Mouse (Mus musculus): Measurements from ENCODE around the gene Ankrd27. TPM values are rescaled to one million over a fixed set of nuclear protein-coding genes. Genes with fewer than 3 reads are reported as not detected.
"Not testable (repeated sequence)": the region's sequence is repeated elsewhere in the genome, so short reads cannot be mapped to it uniquely, and the experiment has no call there.

Gene Ankrd27
- total RNA-seq (2017): 42.0 and 50.0 TPM in 2 replicates

DNA sequence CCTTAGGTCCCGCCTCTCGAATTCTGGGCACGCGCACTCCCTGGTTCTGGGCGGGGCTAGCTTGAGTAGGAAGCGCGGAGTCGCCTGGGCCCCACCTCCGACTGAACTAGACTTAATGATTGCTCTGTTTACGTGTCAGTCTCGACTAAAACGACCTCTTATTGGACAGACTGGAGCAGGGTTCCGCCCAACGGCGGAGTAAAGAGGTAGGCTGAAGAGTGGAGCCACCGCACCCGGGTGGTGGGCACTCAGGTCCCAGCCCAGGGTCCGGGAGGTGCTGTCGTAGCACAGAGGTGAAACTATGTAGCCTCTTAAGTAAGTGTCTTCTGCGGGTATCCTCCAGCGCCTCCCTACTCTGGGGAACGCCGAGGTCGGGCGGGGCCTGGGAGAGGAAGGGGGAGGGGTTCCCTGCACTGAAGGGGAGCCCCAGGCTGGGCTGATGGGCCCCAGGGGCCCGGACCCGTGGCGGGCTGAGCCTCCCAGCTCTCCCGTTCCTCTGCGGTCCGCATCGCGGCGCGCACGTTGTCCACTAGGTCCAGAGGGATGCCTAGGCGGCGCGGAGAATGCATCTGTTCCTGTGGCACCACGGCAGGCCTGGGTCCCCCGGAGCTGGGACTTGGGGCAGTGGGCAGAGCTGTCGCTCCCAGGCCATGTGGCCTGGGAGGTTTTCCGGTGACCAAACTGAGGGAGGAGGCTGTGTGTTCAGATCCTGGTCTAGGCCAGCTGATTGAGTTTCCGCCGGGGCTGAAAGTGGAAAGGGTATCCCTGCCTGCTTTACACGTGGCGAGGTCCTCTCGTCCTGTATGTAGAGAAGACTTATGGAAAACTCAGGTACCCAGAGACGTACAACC, at the start of gene Ankrd27:
TSS of gene Ankrd27 (plus strand) at position 190 of the 851 bp plus-strand sequence.
- peak; percentile 81 for ATAC-seq (replicated peaks; ENCODE audit: low read depth, poor library complexity, severe bottlenecking)

- no peak for ATAC-seq (replicated peaks; ENCODE audit: low read depth, poor library complexity, severe bottlenecking)
These were observed 48.5 kb upstream of the Ankrd27 start, which contains the start of gene Tdrd12 for GRCm38 (mm10) chr7:35537562-35537961. Tdrd12 (minus strand) TSS chr7:35537745.

DNA sequence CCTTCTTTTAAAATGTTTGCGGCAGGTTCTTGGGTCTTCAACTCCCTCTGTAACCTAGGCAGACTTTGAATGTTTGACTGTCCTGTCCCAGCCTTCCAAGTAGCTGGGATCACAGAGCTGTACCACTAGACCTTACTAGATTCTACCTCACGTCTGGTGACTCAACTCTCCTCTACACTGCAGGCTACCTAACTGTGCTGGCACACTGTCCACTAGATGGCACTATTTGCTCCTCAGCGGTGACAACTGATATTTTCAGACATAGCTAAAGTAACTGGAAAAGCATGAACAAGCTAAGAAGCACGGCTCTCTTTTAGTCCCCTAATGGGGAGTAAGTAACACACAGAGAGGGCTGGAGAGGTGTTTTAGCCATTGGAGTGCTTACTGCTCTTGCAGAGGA, 40.2 kb upstream of the Ankrd27 start:
- peak; percentile 95 for ATAC-seq (replicated peaks; ENCODE audit: low read depth, poor library complexity, severe bottlenecking)

- no peak for ATAC-seq (replicated peaks; ENCODE audit: low read depth, poor library complexity, severe bottlenecking)
These were observed 32.1 kb upstream of the Ankrd27 start for GRCm38 (mm10) chr7:35553751-35554604.

- peak; percentile 11 for ATAC-seq (replicated peaks; ENCODE audit: low read depth, poor library complexity, severe bottlenecking)
These were observed 31.4 kb upstream of the Ankrd27 start for GRCm38 (mm10) chr7:35554605-35555175.

GRCm38 (mm10) chr7:35555224-35556204, 30.5 kb upstream of the Ankrd27 start:
- peak; percentile 59 for ATAC-seq (replicated peaks; ENCODE audit: low read depth, poor library complexity, severe bottlenecking)

DNA sequence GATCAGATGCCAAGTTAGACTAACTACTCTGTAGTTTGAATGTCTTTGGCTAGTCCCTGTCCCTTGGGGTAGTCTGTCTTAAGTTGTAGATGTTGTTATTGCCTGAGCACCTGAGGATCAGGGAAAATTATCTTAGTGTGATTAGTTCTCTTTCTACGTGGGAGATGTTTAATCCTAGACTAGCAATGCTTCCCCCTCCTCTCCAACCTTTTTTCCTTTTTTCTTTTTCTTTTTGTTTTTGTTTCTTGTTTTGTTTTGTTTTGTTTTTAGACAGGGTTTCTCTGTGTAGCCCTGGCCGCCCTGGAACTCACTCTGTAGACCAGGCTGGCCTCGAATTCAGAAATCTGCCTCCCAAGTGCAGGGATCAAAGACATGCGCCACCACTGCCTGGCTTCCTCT, 29.8 kb upstream of the Ankrd27 start, which contains the start of gene Nudt19:
TSS of gene Nudt19 (minus strand) at position 100 of the 399 bp plus-strand sequence.
- ATAC-seq (replicated peaks; ENCODE audit: low read depth, poor library complexity, severe bottlenecking): no peak

GRCm38 (mm10) chr7:35556905-35557304, 29.1 kb upstream of the Ankrd27 start:
- no peak for ATAC-seq (replicated peaks; ENCODE audit: low read depth, poor library complexity, severe bottlenecking)

GRCm38 (mm10) chr7:35557577-35557976, 28.5 kb upstream of the Ankrd27 start:
- peak; percentile 56 for ATAC-seq (replicated peaks; ENCODE audit: low read depth, poor library complexity, severe bottlenecking)

DNA sequence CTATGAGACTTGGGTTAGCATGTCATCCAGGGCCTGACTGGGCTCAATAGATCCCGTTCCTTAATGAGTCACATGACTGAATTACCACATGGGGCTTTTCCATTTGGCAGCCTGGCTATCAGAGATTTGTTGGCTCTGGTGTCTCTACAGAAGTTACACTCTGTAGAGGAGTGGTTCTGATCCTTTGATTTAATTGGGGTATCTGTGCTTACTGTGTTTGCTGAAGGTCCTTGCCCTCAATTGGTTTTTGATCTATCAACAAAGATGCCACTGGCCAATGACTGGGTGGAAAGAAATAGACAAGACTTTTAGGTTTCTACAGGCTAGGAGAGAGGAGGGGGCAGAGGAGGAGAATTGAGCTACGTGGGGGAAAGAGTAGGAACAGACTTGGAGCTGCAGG, 27.4 kb upstream of the Ankrd27 start:
- no peak for ATAC-seq (replicated peaks; ENCODE audit: low read depth, poor library complexity, severe bottlenecking)

DNA sequence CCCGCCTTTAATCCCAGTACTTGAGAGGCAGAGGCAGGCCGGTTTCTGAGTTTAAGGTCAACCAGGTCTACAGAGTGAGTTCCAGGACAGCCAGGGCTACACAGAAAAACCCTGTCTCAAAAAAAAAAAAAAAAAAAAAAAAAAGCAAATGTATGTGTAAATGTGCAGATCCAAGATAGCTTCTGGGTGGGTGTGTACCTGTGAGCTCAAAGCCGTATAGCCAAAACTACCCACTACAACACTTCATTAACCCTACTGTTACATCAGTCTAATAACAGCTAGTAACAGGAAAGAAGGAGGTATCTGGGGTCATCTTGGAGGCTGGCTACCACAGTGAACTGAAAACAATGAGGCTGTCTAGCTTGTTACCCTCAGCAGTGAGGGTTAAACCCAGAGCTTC, 26.2 kb upstream of the Ankrd27 start:
- ATAC-seq (replicated peaks; ENCODE audit: low read depth, poor library complexity, severe bottlenecking): peak; percentile 15; the same call in 1 of the 2 replicates

GRCm38 (mm10) chr7:35563071-35563470, 23.0 kb upstream of the Ankrd27 start:
- ATAC-seq (replicated peaks; ENCODE audit: low read depth, poor library complexity, severe bottlenecking): no peak

DNA sequence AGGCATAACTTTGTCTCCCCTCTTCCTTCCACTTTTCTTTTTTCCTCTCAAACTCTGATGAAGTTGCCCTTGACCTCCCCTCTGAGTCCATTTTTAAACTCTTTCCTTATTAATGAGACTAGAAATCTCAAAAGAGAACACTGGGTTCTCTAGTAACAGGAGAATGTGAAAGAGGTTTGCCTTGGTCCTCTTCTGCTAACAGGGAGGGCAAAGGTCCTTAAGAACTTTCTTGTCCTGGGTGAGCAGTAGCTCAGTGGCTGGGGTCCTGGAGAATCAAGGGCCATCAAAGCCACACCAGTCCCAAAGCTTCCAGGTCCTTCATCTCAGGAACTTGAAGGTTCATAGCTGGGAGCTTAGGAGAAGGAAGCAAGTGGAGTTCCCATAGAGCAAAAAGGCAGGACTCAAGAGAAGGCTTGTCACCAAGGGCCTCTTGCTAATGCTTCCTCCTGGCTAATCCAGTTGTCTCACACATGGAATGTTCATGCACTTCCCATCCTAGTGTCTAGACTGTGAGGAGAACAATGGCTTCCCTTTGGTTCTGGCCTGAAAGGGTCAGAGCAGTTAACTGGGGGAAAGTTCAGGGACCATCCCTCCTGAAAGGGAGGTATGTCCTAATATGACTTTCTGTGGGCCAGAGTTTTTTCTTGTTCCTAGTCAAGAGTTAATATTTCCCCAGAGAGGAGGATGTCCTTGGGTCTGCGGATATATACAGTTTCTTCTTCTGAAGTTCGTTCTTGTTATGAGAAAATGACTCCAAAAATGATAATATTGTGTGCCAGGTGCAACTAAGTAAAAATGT, 21.8 kb upstream of the Ankrd27 start:
- no peak for ATAC-seq (replicated peaks; ENCODE audit: low read depth, poor library complexity, severe bottlenecking)

DNA sequence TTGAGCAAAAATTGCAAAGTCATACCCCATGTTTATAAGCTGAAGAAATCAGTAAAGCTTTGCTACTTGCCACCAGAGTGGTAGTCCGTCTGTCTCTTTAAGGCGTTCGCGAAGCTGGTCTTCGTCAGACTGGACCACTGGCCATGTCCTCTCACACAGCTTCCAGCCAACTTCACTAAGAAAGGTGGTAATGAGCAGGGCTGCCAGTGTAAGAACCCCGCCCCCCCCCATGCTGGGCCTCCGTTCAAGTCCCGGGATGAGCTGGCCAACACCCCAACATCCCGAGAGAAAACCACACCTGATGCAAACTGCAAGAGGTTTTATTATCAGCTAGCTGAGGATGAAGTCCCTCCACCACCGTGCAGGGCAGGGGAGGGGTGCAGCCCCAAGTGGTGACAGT, 21.2 kb upstream of the Ankrd27 start:
- ATAC-seq (replicated peaks; ENCODE audit: low read depth, poor library complexity, severe bottlenecking): not testable (repeated sequence)

GRCm38 (mm10) chr7:35565965-35566364, 20.1 kb upstream of the Ankrd27 start:
- not testable (repeated sequence) for ATAC-seq (replicated peaks; ENCODE audit: low read depth, poor library complexity, severe bottlenecking)

DNA sequence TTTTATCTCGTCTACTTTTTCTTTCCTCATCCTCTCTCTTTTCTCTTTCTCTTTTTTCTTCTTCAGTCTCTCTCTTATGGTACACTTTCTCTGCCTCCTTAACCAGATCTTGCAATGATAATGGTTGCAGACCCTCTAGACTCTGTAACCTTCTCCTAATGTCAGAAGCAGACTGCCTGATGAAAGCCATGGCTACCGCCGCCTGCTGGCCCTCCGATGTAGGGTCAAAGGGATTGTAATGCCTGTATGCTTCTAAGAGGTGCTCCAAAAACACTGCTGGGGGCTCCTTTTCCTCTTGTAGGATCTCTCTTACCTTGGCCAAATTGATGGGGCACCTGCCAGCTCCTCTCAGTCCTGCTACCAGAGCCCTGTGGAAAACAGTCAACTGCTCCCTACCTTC, 16.3 kb upstream of the Ankrd27 start:
- not testable (repeated sequence) for ATAC-seq (replicated peaks; ENCODE audit: low read depth, poor library complexity, severe bottlenecking)

DNA sequence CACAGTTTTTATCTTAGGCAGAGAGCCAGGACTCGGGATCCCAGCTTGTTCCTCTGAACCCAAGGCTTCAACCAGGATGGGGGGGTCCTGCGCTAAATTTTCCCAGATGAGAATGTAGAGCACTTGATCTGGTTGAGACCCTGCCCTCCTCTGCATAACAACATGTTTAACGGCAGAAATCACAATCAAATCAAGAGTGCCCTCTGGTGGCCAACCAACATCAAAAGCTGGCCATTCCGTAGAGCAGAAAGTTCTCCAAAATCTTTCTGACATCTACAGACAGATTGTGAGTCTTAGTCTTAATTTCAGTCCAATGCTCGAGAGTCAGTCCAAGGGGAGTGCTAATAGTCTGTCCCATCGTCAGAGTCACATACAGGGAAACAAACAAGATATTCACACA, 15.2 kb upstream of the Ankrd27 start:
- not testable (repeated sequence) for ATAC-seq (replicated peaks; ENCODE audit: low read depth, poor library complexity, severe bottlenecking)

- ATAC-seq (replicated peaks; ENCODE audit: low read depth, poor library complexity, severe bottlenecking): peak; percentile 75
These were observed 6.2 kb upstream of the Ankrd27 start for GRCm38 (mm10) chr7:35579849-35580248.

Data from common myeloid progenitor, adult 5-6 weeks (primary cell).